Mouse (Mus musculus): ENCODE measurements at regions not wholly inside any gene's neighbourhood (a gene's known extent, or its start where the extent isn't known, plus 50 kb on each side); places are given as distances from the start of the nearest gene placed in this dataset.

DNA sequence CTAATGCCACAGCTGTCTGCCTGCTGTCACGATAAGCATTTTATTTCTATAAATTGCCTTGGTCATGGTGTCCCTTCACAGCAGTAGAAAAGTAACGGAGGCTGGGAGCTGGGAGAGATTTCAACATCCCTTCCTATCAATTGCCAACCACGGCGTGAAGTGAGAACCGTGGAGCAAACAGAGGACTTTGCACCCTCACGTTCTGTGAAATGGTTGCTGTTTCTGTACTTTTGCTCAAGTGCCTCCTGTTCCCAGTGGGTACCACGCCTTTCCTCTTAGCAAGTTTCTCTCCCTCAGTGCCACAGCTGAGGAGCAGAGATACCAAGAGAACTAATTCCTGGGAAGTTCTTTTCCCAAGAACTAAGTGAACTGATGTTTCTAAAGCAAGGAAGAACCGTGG lies 99.6 kb upstream of the Hes1 start:
- Histone ChIP-seq H3K79me2 (ENCODE audit: control insufficient read depth, insufficient read depth) (no peaks in the 10 kb centered on the region), H3K27me3 (ENCODE audit: control insufficient read depth, insufficient read depth, insufficient read length) (no peaks in the 10 kb centered on the region), H3K4me2 (ENCODE audit: low read depth) (no peak overlapping the region), H3ac (ENCODE audit: control insufficient read depth, insufficient read length) (no peak overlapping the region), H3K4me3 (no peak overlapping the region), H3K36me3 (ENCODE audit: control insufficient read depth, insufficient read depth) (no peaks in the 10 kb centered on the region)
- no peak for TF ChIP-seq USF1 (IDR thresholded peaks at IDR 0.05; ENCODE audit: low read depth)
- TF ChIP-seq E2F4 (IDR thresholded peaks at IDR 0.05; ENCODE audit: insufficient read depth): no peak
- no peak for TF ChIP-seq REST (IDR thresholded peaks at IDR 0.05; ENCODE audit: insufficient read depth, insufficient read length)
- no peak for TF ChIP-seq POLR2AphosphoS2 (IDR thresholded peaks at IDR 0.05; ENCODE audit: insufficient read length, low read depth)
- no peak for TF ChIP-seq MAX (IDR thresholded peaks at IDR 0.05; ENCODE audit: low read depth)
- no peak for TF ChIP-seq TCF12 (IDR thresholded peaks at IDR 0.05; ENCODE audit: insufficient read depth, poor library complexity, severe bottlenecking)
- no peak for TF ChIP-seq SRF (IDR thresholded peaks at IDR 0.05; ENCODE audit: control insufficient read depth, insufficient read length, low read depth)
- no peak for TF ChIP-seq MYOG (IDR thresholded peaks at IDR 0.05; ENCODE audit: control insufficient read depth in 1 of 3, insufficient read depth in 1 of 3, insufficient read length in 2 of 3, low read depth in 2 of 3)
- no peak for TF ChIP-seq MYOD1 (IDR thresholded peaks at IDR 0.05; ENCODE audit: control insufficient read depth in 1 of 3, insufficient read length in 2 of 3, low read depth in 2 of 3)
- TF ChIP-seq POLR2A (IDR thresholded peaks at IDR 0.05; ENCODE audit: insufficient read length, low read depth): no peak
- TF ChIP-seq TCF3 (IDR thresholded peaks at IDR 0.05; ENCODE audit: insufficient read length, low read depth): no peak
- TF ChIP-seq CEBPB (IDR thresholded peaks at IDR 0.05; ENCODE audit: insufficient read depth, poor library complexity, severe bottlenecking): no peak

DNA sequence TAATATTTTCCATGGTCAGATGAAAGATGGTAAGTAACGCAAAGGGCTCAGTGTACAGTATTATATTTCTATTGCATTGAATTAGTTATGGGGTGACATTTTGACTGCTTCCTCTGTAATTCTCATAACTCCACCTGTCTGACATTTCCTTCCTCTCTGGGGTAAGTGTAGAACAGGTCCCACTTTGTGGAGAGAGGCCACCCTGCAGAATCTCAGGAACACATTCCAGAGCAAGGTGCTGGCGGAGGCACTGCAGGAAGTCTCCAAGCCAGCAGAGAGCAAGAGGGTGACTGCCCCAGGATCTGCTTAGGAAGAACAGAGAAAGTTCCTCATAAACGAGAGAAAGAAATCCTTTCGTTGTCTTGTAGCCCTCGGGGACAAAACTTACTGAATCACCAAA lies 95.4 kb upstream of the Hes1 start:
- no peak for TF ChIP-seq SRF (IDR thresholded peaks at IDR 0.05; ENCODE audit: control insufficient read depth, insufficient read length, low read depth)
- no peak for TF ChIP-seq POLR2AphosphoS2 (IDR thresholded peaks at IDR 0.05; ENCODE audit: insufficient read length, low read depth)
- no peak for TF ChIP-seq REST (IDR thresholded peaks at IDR 0.05; ENCODE audit: insufficient read depth, insufficient read length)
- no peak for TF ChIP-seq MYOD1 (IDR thresholded peaks at IDR 0.05; ENCODE audit: control insufficient read depth in 1 of 3, insufficient read length in 2 of 3, low read depth in 2 of 3)
- no peak for TF ChIP-seq CEBPB (IDR thresholded peaks at IDR 0.05; ENCODE audit: insufficient read depth, poor library complexity, severe bottlenecking)
- Histone ChIP-seq H3K4me3 (no peak overlapping the region), H3ac (ENCODE audit: control insufficient read depth, insufficient read length) (no peak overlapping the region), H3K4me2 (ENCODE audit: low read depth) (no peak overlapping the region), H3K27me3 (ENCODE audit: control insufficient read depth, insufficient read depth, insufficient read length) (no peaks in the 10 kb centered on the region), H3K79me2 (ENCODE audit: control insufficient read depth, insufficient read depth) (no peaks in the 10 kb centered on the region), H3K36me3 (ENCODE audit: control insufficient read depth, insufficient read depth) (no peaks in the 10 kb centered on the region)

DNA sequence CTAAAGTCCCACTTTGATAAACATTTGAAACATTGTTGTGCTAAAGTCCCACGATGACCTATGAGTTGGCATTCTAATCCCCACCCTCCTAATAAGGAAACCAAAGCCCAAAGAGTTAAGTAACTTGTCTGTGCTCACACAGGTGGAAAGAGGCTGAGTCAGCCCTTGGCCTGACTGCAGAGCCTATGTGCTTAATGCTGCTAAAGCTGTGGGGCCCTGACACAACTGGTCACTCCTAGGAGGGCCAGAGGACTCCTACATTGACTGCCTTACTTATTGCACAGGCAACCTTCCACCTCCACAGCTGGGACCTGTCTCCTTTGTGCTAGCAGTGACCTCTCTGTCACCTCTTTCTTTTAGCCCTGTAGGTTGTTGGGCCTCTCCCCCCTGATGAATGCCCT lies 91.4 kb upstream of the Hes1 start:
- no peak overlapping the region for H3K4me3 ChIP-seq
- H3K79me2 ChIP-seq (ENCODE audit: control insufficient read depth, insufficient read depth): no peaks in the 10 kb centered on the region
- TF ChIP-seq POLR2A (IDR thresholded peaks at IDR 0.05; ENCODE audit: insufficient read length, low read depth) (no peak), TCF3 (IDR thresholded peaks at IDR 0.05; ENCODE audit: insufficient read length, low read depth) (no peak), E2F4 (IDR thresholded peaks at IDR 0.05; ENCODE audit: insufficient read depth) (no peak), MYOG (IDR thresholded peaks at IDR 0.05; ENCODE audit: control insufficient read depth in 1 of 3, insufficient read depth in 1 of 3, insufficient read length in 2 of 3, low read depth in 2 of 3) (no peak), TCF12 (IDR thresholded peaks at IDR 0.05; ENCODE audit: insufficient read depth, poor library complexity, severe bottlenecking) (no peak), SRF (IDR thresholded peaks at IDR 0.05; ENCODE audit: control insufficient read depth, insufficient read length, low read depth) (no peak)
- H3K27me3 ChIP-seq (ENCODE audit: control insufficient read depth, insufficient read depth, insufficient read length): no peaks in the 10 kb centered on the region
- no peaks in the 10 kb centered on the region for H3K36me3 ChIP-seq (ENCODE audit: control insufficient read depth, insufficient read depth)
- no peak overlapping the region for H3K4me2 ChIP-seq (ENCODE audit: low read depth)
- H3ac ChIP-seq (ENCODE audit: control insufficient read depth, insufficient read length): no peak overlapping the region

DNA sequence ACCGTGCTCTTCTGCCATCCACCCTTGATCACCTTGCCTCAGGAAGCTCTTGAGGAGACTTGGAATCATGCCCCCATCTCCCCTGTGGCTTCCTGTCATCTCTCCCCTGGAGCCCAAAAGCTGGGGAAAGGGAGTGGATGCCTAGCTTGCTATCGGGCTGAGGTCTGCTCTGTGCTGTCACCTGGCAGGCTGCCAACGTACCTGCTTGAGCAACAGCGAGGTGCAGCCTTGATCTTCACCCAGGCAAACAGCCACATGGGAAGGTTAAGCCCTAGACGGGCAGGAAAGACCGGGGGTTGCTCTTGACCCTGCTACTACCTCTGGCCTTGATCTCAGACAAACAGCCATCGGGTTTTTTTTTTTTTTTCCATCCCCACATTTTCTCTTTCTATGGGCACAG lies 90.9 kb upstream of the Hes1 start:
- H3K79me2 ChIP-seq (ENCODE audit: control insufficient read depth, insufficient read depth): no peaks in the 10 kb centered on the region
- H3K36me3 ChIP-seq (ENCODE audit: control insufficient read depth, insufficient read depth): no peaks in the 10 kb centered on the region
- H3K27me3 ChIP-seq (ENCODE audit: control insufficient read depth, insufficient read depth, insufficient read length): no peaks in the 10 kb centered on the region
- no peak overlapping the region for H3K4me2 ChIP-seq (ENCODE audit: low read depth)
- no peak overlapping the region for H3ac ChIP-seq (ENCODE audit: control insufficient read depth, insufficient read length)
- H3K4me3 ChIP-seq: no peak overlapping the region
- TF ChIP-seq MYOD1 (IDR thresholded peaks at IDR 0.05; ENCODE audit: control insufficient read depth in 1 of 3, insufficient read length in 2 of 3, low read depth in 2 of 3) (no peak), MAX (IDR thresholded peaks at IDR 0.05; ENCODE audit: low read depth) (no peak)

DNA sequence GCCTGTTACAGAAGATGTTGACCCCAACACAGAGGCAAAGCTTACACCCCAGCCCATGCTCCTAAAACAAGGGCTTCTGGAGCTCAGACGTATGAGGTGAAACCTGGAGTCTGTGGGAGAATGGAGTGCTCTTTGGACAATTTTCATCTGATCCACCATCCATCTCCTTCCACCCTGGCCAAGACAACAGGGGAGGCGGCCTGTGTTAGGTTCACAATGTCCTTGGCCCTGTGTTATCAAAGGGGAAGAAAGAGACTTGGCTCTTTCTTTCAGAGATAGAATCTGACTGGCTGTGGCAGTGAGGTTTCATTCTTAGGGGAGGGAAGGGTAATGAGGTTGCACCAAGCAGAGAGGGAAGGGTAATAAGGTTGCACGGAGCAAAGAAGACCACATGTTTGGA lies 88.4 kb upstream of the Hes1 start:
- Histone ChIP-seq H3K4me2 (ENCODE audit: low read depth) (no peak overlapping the region), H3K36me3 (ENCODE audit: control insufficient read depth, insufficient read depth) (no peaks in the 10 kb centered on the region), H3K4me3 (no peak overlapping the region), H3ac (ENCODE audit: control insufficient read depth, insufficient read length) (no peak overlapping the region), H3K27me3 (ENCODE audit: control insufficient read depth, insufficient read depth, insufficient read length) (no peaks in the 10 kb centered on the region), H3K79me2 (ENCODE audit: control insufficient read depth, insufficient read depth) (no peaks in the 10 kb centered on the region)
- TF ChIP-seq TCF12 (IDR thresholded peaks at IDR 0.05; ENCODE audit: insufficient read depth, poor library complexity, severe bottlenecking): no peak
- TF ChIP-seq REST (IDR thresholded peaks at IDR 0.05; ENCODE audit: insufficient read depth, insufficient read length): no peak
- TF ChIP-seq E2F4 (IDR thresholded peaks at IDR 0.05; ENCODE audit: insufficient read depth): no peak
- no peak for TF ChIP-seq POLR2A (IDR thresholded peaks at IDR 0.05; ENCODE audit: insufficient read length, low read depth)
- TF ChIP-seq TCF3 (IDR thresholded peaks at IDR 0.05; ENCODE audit: insufficient read length, low read depth): no peak
- no peak for TF ChIP-seq CEBPB (IDR thresholded peaks at IDR 0.05; ENCODE audit: insufficient read depth, poor library complexity, severe bottlenecking)

DNA sequence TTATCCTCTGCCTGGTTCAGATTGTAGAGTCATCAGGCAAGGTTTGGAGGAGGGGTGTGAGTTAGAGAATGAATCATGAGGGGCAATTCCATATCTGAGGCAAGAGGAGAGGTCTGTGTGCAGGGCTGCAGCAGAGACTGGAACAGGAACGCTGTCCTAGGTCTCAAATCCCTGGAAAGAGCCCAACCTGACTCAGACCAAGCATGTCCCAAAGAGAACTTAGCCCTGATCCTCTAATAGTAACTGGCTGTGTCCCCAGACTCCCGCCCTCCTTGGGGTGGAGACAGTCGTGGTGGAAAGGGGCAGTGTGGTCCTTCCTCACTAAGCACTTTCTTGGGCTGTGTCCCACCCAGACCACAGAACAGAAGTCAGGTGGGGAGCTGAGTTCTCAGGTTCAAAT lies 87.2 kb upstream of the Hes1 start:
- no peaks in the 10 kb centered on the region for H3K36me3 ChIP-seq (ENCODE audit: control insufficient read depth, insufficient read depth)
- no peaks in the 10 kb centered on the region for H3K27me3 ChIP-seq (ENCODE audit: control insufficient read depth, insufficient read depth, insufficient read length)
- no peak overlapping the region for H3ac ChIP-seq (ENCODE audit: control insufficient read depth, insufficient read length)
- no peaks in the 10 kb centered on the region for H3K79me2 ChIP-seq (ENCODE audit: control insufficient read depth, insufficient read depth)
- peak overlapping the region; percentile 4 for H3K4me2 ChIP-seq (ENCODE audit: low read depth)
- no peak overlapping the region for H3K4me3 ChIP-seq
- TF ChIP-seq CEBPB (IDR thresholded peaks at IDR 0.05; ENCODE audit: insufficient read depth, poor library complexity, severe bottlenecking) (no peak), SRF (IDR thresholded peaks at IDR 0.05; ENCODE audit: control insufficient read depth, insufficient read length, low read depth) (no peak), USF1 (IDR thresholded peaks at IDR 0.05; ENCODE audit: low read depth) (no peak), POLR2AphosphoS2 (IDR thresholded peaks at IDR 0.05; ENCODE audit: insufficient read length, low read depth) (no peak), POLR2A (IDR thresholded peaks at IDR 0.05; ENCODE audit: insufficient read length, low read depth) (no peak), TCF3 (IDR thresholded peaks at IDR 0.05; ENCODE audit: insufficient read length, low read depth) (no peak), MAX (IDR thresholded peaks at IDR 0.05; ENCODE audit: low read depth) (no peak), TCF12 (IDR thresholded peaks at IDR 0.05; ENCODE audit: insufficient read depth, poor library complexity, severe bottlenecking) (no peak), MYOG (IDR thresholded peaks at IDR 0.05; ENCODE audit: control insufficient read depth in 1 of 3, insufficient read depth in 1 of 3, insufficient read length in 2 of 3, low read depth in 2 of 3) (no peak), E2F4 (IDR thresholded peaks at IDR 0.05; ENCODE audit: insufficient read depth) (no peak), REST (IDR thresholded peaks at IDR 0.05; ENCODE audit: insufficient read depth, insufficient read length) (no peak), MYOD1 (IDR thresholded peaks at IDR 0.05; ENCODE audit: control insufficient read depth in 1 of 3, insufficient read length in 2 of 3, low read depth in 2 of 3) (no peak)
